Mouse (Mus musculus): ENCODE results near the gene Gpr62. TPM values are rescaled to one million over a fixed set of nuclear protein-coding genes. Genes with fewer than 3 reads are reported as not detected.
A peak's percentile ranks its signal among the peaks of the same experiment; 100 is the strongest.

The Gpr62 gene
- total RNA-seq, 2 experiments from 2014 or later: 0.44 to 0.65 TPM

DNA sequence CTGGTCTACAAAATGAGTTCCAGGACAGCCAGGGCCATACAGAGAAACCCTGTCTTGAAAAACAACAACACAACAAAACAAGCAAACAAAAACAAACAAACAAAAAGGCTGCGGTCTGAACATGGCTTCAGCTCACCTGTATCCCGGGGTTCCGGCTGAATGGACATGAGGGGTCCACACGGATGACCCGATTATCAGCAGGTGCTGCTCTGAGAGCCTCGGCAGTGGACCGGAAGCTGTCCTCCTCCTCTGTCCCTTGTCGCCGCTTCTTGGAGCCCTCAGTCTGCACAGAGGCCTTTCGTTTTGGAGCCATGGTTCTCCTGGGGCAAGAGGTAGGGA lies 9.9 kb upstream of the Gpr62 start, which contains the start of gene Rrp9:
TSS of gene Rrp9 (plus strand) at position 301 of the 339 bp plus-strand sequence.
- DNase-seq (ENCODE audit: low spot score in 2 of 2): peak; percentile 14 to 16

DNA sequence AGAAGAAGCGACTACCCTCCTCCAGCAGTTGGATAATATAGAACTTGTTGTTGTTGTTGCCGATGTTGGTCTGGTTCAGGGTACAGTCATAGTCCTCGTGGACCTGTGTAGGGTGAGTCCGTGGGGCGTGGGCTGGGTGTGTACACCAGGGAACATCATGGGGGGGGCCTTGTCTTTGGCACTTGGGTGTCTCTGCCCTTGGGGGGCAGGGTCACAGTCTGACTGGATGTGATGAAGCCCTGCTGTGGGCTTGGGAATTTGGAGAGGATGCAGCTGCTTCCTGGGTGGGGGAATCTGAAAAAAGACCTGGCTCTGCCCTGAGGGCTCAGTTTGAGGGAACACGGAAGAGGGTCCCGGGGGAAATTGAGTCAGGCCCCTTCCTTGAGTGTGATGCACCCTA lies 9.3 kb upstream of the Gpr62 start:
- peak; percentile 23 to 30 for DNase-seq (ENCODE audit: low spot score in 2 of 2)

DNA sequence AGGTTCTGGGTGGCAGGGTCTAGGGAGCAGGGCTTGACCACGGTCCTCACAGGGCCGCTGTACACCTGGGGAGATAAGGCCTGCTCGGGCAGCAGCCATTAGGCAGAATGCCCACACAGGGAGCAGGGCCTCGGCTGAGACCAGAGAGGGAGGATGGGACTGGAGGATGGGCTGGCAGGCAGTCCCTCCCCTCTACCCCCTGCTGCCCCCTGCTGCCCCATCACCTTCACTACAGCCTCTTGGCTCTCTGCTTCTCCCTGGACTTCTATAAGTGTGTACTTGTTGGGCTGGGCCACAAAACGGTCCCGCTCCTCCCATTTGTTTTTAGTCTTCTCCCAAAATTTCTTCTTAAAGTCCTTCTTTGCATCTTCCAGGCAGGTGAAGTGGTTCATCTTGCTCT lies 8.7 kb upstream of the Gpr62 start:
- DNase-seq (ENCODE audit: low spot score in 2 of 2): peak; percentile 47 to 73

DNA sequence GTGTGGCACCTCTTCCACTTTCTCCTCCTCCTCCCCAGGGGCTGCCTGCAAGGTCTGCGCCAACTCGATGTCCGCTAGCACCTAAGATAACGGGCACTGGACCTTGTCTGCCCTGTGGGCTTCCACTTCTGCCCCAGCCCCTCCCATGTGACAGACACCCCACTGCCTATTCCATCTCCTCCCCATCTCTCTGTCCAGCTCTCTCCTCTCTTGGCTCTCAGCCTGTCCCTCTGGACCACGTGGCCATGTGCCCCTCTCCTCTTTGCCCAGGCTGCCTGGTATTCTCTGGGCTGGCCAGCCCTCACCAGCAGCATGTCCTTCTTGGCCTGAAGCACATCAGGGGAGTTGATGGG lies 8.0 kb upstream of the Gpr62 start:
- DNase-seq (ENCODE audit: low spot score in 2 of 2): peak in 1 of 2 experiments; percentile 20

DNA sequence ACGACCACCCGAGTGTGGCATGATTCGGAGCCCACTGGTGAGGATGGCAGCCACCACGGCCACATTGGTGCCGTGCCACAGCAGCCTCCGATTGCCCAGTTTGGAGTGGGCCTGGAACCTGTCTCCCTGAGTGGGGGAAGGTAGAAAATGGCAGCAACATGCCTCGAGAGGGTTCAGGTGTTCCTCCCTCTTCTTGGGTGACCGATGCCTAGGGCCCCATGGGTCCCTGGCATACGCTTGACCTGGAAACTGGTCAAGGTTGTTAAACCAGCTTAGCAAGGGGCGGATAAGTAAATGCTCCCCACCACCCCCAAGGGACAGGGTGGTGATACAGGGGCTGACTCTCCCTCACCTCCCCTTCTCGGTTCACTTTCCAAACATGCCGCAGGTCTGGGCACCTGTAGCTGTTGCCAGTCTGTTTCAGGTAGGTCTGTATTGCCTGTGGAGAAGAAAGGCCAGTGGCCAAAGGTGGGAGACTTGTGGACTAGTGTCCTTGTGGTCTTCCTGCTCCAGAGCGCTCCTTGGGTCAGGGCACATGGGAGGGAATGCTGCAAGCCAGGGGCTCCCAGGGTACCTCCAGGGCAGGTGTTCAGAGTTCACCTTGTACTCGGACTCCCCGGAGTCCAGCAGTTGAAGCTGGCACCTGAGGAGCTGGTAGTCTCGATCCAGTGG lies 7.5 kb upstream of the Gpr62 start:
- DNase-seq (ENCODE audit: low spot score in 2 of 2): no peak

DNA sequence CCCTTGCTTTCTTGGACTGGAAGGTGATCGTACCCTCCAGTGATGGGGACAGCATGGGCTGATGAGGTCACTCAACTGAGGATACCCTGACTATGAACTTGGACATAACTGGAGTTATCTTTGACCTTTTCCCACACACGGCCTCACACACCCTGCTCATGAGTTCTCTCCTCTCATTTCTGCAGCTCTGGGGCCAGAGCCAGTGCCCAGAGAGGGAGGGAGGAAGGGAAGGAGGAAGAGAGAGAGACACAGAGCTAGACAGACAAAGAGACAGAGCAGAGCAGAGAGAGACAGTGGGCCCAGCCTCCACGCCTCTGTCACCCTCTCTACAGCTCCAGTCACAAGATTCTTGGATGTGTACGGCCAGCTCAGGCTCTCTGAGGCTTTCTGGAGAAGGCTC lies 6.6 kb upstream of the Gpr62 start:
- no peak for DNase-seq (ENCODE audit: low spot score in 2 of 2)

DNA sequence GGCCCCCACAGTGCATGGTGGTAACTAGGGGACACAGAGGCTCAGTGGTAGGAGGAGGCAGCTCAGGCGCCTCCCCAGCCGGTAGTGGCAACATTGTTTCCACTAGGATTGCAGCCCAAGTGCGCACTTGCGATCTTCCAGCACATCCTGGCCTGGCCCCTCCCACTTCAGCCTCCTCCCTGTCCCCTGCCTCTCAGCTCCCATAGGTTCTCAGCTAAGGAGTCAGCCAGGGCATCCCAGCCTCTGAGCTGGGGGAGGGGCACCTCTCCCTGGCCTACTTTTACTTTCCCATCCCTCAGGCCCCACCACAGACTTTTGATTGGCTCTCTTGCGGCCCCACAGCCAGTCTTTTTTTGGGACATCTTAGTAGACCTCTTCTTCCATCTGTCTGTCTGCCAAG lies 6.2 kb upstream of the Gpr62 start:
- peak in 1 of 2 experiments; percentile 63 for DNase-seq (ENCODE audit: low spot score in 2 of 2)

- no peak for DNase-seq (ENCODE audit: low spot score in 2 of 2)
Measured at GRCm38 (mm10) chr9:106470991-106471750, 5.4 kb upstream of the Gpr62 start.

GRCm38 (mm10) chr9:106469776-106470175 lies 4.0 kb upstream of the Gpr62 start:
- DNase-seq (ENCODE audit: low spot score in 2 of 2): no peak

DNA sequence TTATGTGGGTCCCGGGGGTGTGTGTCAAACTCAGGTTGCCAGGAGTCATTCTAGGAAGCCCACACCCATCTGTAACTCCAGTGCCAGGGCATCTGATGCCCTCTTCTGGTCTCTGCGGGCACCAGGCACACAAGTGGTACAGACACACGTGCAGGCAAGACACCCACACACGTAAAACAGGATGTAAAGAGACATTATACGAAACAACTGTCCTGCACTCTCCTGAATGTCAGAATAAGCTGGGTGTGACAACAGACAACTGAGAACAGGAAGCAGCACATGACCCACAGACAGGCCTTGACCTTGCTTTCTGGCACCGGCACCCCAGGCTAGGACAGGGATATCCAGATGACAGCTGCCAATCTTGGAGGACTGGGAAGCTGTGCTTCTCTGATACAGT lies 3.6 kb upstream of the Gpr62 start:
- no peak for DNase-seq (ENCODE audit: low spot score in 2 of 2)

DNA sequence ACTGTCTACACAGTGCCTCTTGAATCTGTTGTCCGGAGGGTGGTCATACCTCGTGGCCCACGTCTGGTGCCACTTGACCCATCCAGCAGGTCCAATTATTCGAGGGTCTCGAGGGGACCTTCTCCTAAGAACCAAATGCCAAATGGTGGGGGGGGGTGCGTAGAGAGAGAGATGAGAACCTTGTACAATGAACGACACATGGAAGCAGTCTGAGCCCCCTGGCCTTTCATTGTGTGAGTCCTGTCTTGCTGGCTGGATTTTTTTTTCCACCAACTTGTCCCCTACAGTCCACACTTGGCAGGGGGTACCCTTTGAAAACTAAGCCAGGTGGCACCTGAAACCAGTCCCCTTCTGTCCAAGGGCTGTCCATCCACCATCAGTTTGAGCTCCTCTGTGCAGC lies 2.0 kb upstream of the Gpr62 start:
- DNase-seq (ENCODE audit: low spot score in 2 of 2): no peak

DNA sequence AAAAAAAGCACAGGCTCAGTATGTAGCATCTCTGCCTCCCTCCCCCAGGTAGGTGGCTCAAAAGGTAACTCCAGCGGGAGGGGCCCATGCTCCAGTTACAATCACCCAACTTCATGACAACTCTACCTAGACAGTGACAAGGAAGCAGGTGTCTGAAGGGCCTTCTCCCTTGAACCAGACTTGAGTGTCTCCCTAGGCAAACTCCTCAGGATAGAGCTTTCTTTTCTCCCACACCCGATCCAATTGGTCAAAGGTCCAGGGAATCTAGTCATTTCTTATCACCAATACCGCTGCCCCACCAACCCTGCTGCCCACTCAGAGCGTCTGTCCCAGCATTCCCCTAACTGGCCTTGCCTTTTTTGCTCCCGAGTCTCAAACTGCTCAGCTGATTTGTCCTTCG lies 983 bp upstream of the Gpr62 start:
- no peak for DNase-seq (ENCODE audit: low spot score in 2 of 2)

DNA sequence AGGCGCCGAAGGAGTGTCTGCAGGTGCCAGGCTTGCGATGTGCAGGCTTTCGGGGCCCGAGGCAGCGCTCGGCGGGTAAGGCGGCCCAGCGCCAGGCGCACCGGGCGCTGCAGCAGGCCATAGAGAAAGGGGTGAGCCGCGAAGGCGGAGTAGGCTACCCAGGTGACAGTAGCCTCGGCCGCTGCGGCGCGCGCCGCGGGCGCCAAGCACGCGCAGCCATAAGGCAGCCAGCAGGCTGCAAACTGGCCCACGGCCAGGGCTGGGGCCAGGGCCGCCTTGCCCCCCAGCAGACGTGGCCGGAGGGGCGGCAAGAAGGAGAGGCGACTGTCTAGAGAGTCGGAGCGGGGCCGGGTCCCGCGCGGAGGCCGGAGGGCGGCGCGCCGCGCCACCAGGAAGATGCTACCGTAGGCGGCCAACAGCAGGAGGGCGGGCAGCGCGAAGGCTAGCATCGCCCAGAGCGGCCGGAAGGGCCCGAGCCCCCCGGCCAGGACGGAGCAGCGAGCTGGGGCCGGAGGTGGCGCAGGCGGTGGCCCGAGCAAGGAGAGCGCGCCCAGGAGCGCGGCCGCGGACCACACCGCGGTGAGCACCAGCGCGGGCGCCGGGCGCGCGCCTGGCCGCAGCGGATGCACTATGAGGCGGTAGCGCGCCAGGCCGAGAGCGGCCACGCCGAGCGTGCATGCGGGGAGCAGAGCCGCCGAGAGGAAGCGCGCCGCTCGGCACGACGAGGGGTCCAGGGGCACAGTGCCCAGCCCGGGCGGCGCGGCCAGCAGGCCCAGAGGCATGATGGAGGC lies 792 bp downstream of the Gpr62 start:
- DNase-seq (ENCODE audit: low spot score in 2 of 2): peak in 1 of 2 experiments; percentile 79

- DNase-seq (ENCODE audit: low spot score in 2 of 2): no peak
Measured at GRCm38 (mm10) chr9:106463122-106464063, 2.3 kb downstream of the Gpr62 start.

DNA sequence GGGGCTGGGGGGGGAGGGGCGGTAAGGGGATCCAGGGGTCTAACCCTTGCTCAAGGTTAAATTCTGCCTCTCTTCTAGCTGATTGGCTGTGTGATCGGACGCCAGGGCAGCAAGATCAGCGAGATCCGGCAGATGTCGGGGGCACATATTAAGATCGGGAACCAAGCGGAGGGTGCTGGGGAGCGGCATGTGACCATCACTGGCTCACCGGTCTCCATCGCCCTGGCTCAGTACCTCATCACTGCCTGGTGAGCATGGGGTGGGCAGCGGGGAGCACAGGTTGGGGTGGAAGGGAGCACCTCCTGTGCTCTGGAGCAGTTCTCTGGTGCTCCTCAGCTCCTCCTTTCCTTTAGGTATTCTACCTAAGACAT lies 3.3 kb downstream of the Gpr62 start:
- DNase-seq (ENCODE audit: low spot score in 2 of 2): no peak

DNA sequence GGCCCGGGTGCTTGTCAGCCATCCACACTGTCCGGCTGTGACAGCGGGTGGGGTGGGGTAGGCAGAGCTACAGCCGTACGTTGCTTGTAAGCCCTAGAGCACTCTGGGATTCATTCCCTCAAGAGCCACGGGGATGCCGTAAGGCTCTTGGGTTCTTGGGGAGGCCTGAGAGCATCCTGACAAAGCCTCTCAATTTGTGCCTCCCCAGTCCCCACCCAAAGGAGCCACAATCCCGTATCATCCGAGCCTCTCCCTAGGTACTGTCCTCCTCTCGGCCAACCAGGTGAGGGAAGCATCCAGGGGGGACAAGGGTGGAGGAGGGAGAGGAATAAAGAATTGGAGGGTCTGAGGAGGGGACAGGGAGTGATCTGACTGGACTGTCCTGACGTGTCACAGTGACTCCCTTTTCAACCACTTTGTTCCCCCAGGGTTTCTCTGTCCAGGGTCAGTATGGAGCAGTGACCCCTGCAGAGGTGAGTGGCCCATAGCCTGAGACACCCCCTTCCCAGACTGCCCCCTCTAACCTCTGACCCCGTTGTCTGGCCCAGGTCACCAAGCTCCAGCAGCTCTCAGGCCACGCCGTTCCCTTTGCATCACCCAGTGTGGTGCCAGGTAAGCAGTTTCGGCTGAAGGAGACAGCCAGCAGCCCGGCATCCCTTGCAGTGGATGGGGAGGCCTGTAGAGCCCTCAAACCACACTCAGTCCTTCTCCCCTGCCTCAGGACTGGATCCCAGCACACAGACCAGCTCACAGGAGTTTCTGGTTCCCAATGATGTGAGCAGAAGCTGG lies 3.9 kb downstream of the Gpr62 start:
- no peak for DNase-seq (ENCODE audit: low spot score in 2 of 2)

- no peak for DNase-seq (ENCODE audit: low spot score in 2 of 2)
Measured at GRCm38 (mm10) chr9:106461026-106461415, 4.7 kb downstream of the Gpr62 start.

DNA sequence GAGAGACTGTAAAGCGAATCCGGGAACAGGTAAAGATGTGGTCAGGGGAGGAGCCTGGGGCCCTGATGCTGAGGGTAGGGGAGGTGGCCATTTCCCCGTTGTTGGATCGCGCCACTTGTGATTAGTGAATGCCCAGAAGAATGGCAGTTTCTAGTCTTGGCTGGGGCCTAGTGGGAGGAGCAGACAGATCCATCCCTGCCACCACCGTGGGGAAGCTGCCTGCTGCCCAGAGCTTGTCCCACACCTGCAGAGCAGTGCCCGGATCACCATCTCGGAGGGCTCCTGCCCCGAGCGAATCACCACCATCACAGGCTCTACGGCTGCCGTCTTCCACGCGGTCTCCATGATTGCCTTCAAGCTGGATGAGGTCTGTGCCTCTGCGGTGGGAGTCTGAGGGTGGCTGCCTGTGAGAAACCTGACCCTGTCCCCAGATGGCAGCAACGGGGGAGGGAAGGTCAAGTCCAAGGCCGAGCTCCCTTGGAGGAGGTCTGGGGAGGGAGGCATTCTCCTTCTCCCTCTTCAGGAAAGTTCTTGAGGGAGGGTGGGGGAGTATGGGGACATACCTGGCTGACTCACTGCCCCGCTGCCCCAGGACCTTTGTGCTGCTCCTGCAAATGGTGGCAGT lies 5.2 kb downstream of the Gpr62 start:
- no peak for DNase-seq (ENCODE audit: low spot score in 2 of 2)

GRCm38 (mm10) chr9:106459946-106460345 lies 5.8 kb downstream of the Gpr62 start:
- DNase-seq (ENCODE audit: low spot score in 2 of 2): no peak

- no peak for DNase-seq (ENCODE audit: low spot score in 2 of 2)
Measured at GRCm38 (mm10) chr9:106457920-106458319, 7.8 kb downstream of the Gpr62 start.
